Mouse (Mus musculus) CH12.LX (cell line): Measurements from ENCODE around the gene Angel1. TPM values are rescaled to one million over a fixed set of nuclear protein-coding genes. Genes with fewer than 3 reads are reported as not detected.

Experiments
- DNase-seq: peaks from one replicate; pipeline ENCODE4 v3.0.0-alpha.2; 2013; ENCODE audit errors: extremely low read depth
- H3K27ac ChIP-seq: 2 replicates; pipeline ENCODE4 v1.5.1; 2012; ENCODE audit warnings: low read depth, mild to moderate bottlenecking, control low read depth, moderate library complexity; ENCODE audit not compliant: insufficient read depth
- H3K27me3 ChIP-seq: replicated peaks from 2 replicates; pipeline ENCODE3; 2012; ENCODE audit warnings: inconsistent platforms
- H3K36me3 ChIP-seq, 2 experiments: replicated peaks in 1 of 2; 2 replicates each; pipeline versions ENCODE3 to v1.6.1; 2012; ENCODE audit warnings: inconsistent platforms in 1 of 2, low read length in 1 of 2, mild to moderate bottlenecking in 1 of 2, mixed read lengths in 1 of 2, moderate library complexity in 1 of 2; ENCODE audit not compliant: control insufficient read depth in 1 of 2, insufficient read depth in 1 of 2
- H3K4me1 ChIP-seq, 2 experiments: 2 replicates each; pipeline ENCODE4 v1.6.1; 2012; ENCODE audit warnings: inconsistent platforms in 1 of 2, moderate library complexity in 1 of 2; ENCODE audit not compliant: insufficient read depth in 2 of 2, control insufficient read depth in 1 of 2
- H3K4me2 ChIP-seq: 2 replicates; pipeline ENCODE4 v1.6.1; 2012; ENCODE audit warnings: low read depth, mild to moderate bottlenecking, control low read depth; ENCODE audit not compliant: poor library complexity, insufficient read depth, severe bottlenecking
- H3K4me3 ChIP-seq, 3 experiments: fragments of 150-350 bp in 1 of 3; sonication (generic) in 1 of 3; replicated peaks in 1 of 3; 2 replicates each; pipeline versions ENCODE3 to v1.5.1; 2011 to 2012; ENCODE audit warnings: low read depth in 2 of 3, low read length in 2 of 3, mild to moderate bottlenecking in 2 of 3, moderate library complexity in 2 of 3, control low read depth in 1 of 3, improper control_type of control experiment in 1 of 3, inconsistent platforms in 1 of 3, mixed read lengths in 1 of 3; ENCODE audit not compliant: poor library complexity in 1 of 3
- H3K79me2 ChIP-seq: replicated peaks from 2 replicates; pipeline ENCODE4 v1.6.1; 2012; ENCODE audit warnings: mild to moderate bottlenecking, moderate library complexity; ENCODE audit not compliant: control insufficient read depth, poor library complexity, insufficient read depth, severe bottlenecking; ENCODE audit errors: extremely low read depth
- H3K9ac ChIP-seq: 2 replicates; pipeline ENCODE4 v1.6.1; 2012; ENCODE audit warnings: low read depth, mild to moderate bottlenecking, control low read depth, moderate library complexity; ENCODE audit not compliant: insufficient read depth
- H3K9me3 ChIP-seq: replicated peaks from 2 replicates; pipeline ENCODE3; 2012; ENCODE audit warnings: low read length, inconsistent platforms, mixed read lengths
- BHLHE40 ChIP-seq: IDR thresholded peaks from 2 replicates; pipeline ENCODE4 v1.6.1; 2011; ENCODE audit warnings: mild to moderate bottlenecking, low read depth, low read length, improper control_type of control experiment
- CHD2 ChIP-seq: IDR thresholded peaks from 2 replicates; pipeline ENCODE4 v1.6.1; 2011; ENCODE audit warnings: low read length, improper control_type of control experiment
- E2F4 ChIP-seq: IDR thresholded peaks from 2 replicates; pipeline ENCODE4 v1.6.1; 2011; ENCODE audit warnings: low read depth, low read length, improper control_type of control experiment; ENCODE audit not compliant: insufficient replicate concordance
- ELF1 ChIP-seq: IDR thresholded peaks from 2 replicates; pipeline ENCODE4 v1.6.1; 2014; ENCODE audit warnings: low read depth, mild to moderate bottlenecking, inconsistent platforms, low read length, improper control_type of control experiment
- EP300 ChIP-seq: IDR thresholded peaks from 2 replicates; pipeline ENCODE4 v1.6.1; 2011; ENCODE audit warnings: low read length, improper control_type of control experiment
- ETS1 ChIP-seq: conservative IDR thresholded peaks from 2 replicates; pipeline ENCODE4 v1.6.1; 2012; ENCODE audit warnings: low read depth, mild to moderate bottlenecking, inconsistent platforms, low read length, improper control_type of control experiment, moderate library complexity
- GABPA ChIP-seq: IDR thresholded peaks from 2 replicates; pipeline ENCODE4 v1.6.1; 2012; ENCODE audit warnings: low read depth, low read length, improper control_type of control experiment, inconsistent platforms; ENCODE audit not compliant: insufficient replicate concordance
- IRF4 ChIP-seq: IDR thresholded peaks from 2 replicates; pipeline ENCODE4 v1.6.1; 2014; ENCODE audit warnings: low read depth, mild to moderate bottlenecking, inconsistent platforms, low read length, improper control_type of control experiment
- JUN ChIP-seq: IDR thresholded peaks from 2 replicates; pipeline ENCODE4 v1.6.1; 2011; ENCODE audit warnings: low read depth, mild to moderate bottlenecking, low read length, improper control_type of control experiment, moderate library complexity; ENCODE audit not compliant: insufficient read depth
- JUND ChIP-seq: conservative IDR thresholded peaks from 2 replicates; pipeline ENCODE4 v1.6.1; 2011; ENCODE audit warnings: low read depth, low read length, improper control_type of control experiment
- KAT2A ChIP-seq: IDR thresholded peaks from 2 replicates; pipeline ENCODE4 v1.6.1; 2012; ENCODE audit warnings: low read length, improper control_type of control experiment, inconsistent platforms; ENCODE audit not compliant: insufficient replicate concordance
- MAFK ChIP-seq: IDR thresholded peaks from 2 replicates; pipeline ENCODE4 v1.6.1; 2011; ENCODE audit warnings: low read length, improper control_type of control experiment; ENCODE audit not compliant: insufficient replicate concordance
- MAX ChIP-seq: IDR thresholded peaks from 2 replicates; pipeline ENCODE4 v1.6.1; 2011; ENCODE audit warnings: low read length, improper control_type of control experiment
- MAZ ChIP-seq: IDR thresholded peaks from 2 replicates; pipeline ENCODE4 v1.6.1; 2012; ENCODE audit warnings: low read depth, mild to moderate bottlenecking, inconsistent platforms, low read length, improper control_type of control experiment, moderate library complexity
- MEF2A ChIP-seq: IDR thresholded peaks from 2 replicates; pipeline ENCODE4 v1.6.1; 2014; ENCODE audit warnings: low read depth, mild to moderate bottlenecking, inconsistent platforms, low read length, improper control_type of control experiment, borderline replicate concordance
- MXI1 ChIP-seq: IDR thresholded peaks from 2 replicates; pipeline ENCODE4 v1.6.1; 2011; ENCODE audit warnings: mild to moderate bottlenecking, low read depth, low read length, improper control_type of control experiment
- MYC ChIP-seq: IDR thresholded peaks from 2 replicates; pipeline ENCODE4 v1.6.1; 2011; ENCODE audit warnings: low read depth, mild to moderate bottlenecking, improper control_type of control experiment, low read length
- NRF1 ChIP-seq: IDR thresholded peaks from 2 replicates; pipeline ENCODE4 v1.6.1; 2014; ENCODE audit warnings: low read depth, mild to moderate bottlenecking, inconsistent platforms, low read length, improper control_type of control experiment, moderate library complexity
- PAX5 ChIP-seq: IDR thresholded peaks from 2 replicates; pipeline ENCODE4 v1.6.1; 2012; ENCODE audit warnings: low read length, inconsistent platforms, mixed read lengths
- POLR2A ChIP-seq: IDR thresholded peaks from 2 replicates; pipeline ENCODE4 v1.6.1; 2011; ENCODE audit warnings: low read depth, mild to moderate bottlenecking, improper control_type of control experiment, low read length
- RCOR1 ChIP-seq: conservative IDR thresholded peaks from 2 replicates; pipeline ENCODE4 v1.6.1; 2012; ENCODE audit warnings: low read depth, mild to moderate bottlenecking, inconsistent platforms, low read length, improper control_type of control experiment
- SMC3 ChIP-seq: IDR thresholded peaks from 2 replicates; pipeline ENCODE4 v1.6.1; 2011; ENCODE audit warnings: low read depth, low read length, improper control_type of control experiment
- TBP ChIP-seq: conservative IDR thresholded peaks from 2 replicates; pipeline ENCODE4 v1.6.1; 2011; ENCODE audit warnings: low read depth, low read length, improper control_type of control experiment
- TCF12 ChIP-seq: IDR thresholded peaks from 2 replicates; pipeline ENCODE4 v1.6.1; 2014; ENCODE audit warnings: low read depth, mild to moderate bottlenecking, inconsistent platforms, low read length, improper control_type of control experiment
- UBTF ChIP-seq: IDR thresholded peaks from 2 replicates; pipeline ENCODE4 v1.6.1; 2012; ENCODE audit warnings: low read depth, mild to moderate bottlenecking, inconsistent platforms, low read length, improper control_type of control experiment, moderate library complexity
- USF1 ChIP-seq: IDR thresholded peaks from 2 replicates; pipeline ENCODE4 v1.6.1; 2014; ENCODE audit warnings: low read depth, mild to moderate bottlenecking, inconsistent platforms, low read length, improper control_type of control experiment
- USF2 ChIP-seq: conservative IDR thresholded peaks from 2 replicates; pipeline ENCODE4 v1.6.1; 2011; ENCODE audit warnings: low read depth, low read length, improper control_type of control experiment
- ZKSCAN1 ChIP-seq: IDR thresholded peaks from 2 replicates; pipeline ENCODE4 v1.6.1; 2012; ENCODE audit warnings: low read depth, inconsistent platforms, low read length, improper control_type of control experiment, borderline replicate concordance
- ZMIZ1 ChIP-seq: IDR thresholded peaks from 2 replicates; pipeline ENCODE4 v1.6.1; 2012; ENCODE audit warnings: low read depth, mild to moderate bottlenecking, inconsistent platforms, low read length, improper control_type of control experiment
- ZNF384 ChIP-seq: IDR thresholded peaks from 2 replicates; pipeline ENCODE4 v1.6.1; 2012; ENCODE audit warnings: low read depth, low read length, improper control_type of control experiment, inconsistent platforms
- dilution Hi-C: fragments of 300-500 bp; cut with MboI; formaldehyde crosslinking; loops from 2 replicates; pipeline ENCODE4 v1.14.3; 2020; ENCODE audit warnings: low sequenced_read_pairs; ENCODE audit not compliant: extremely low pct_unique_long_range_greater_than_20kb, extremely low pct_ligation_motif_present
- in situ Hi-C: fragments of 300-500 bp; cut with MboI; formaldehyde crosslinking; loops from 3 replicates; pipeline ENCODE4 v1.14.3; 2019; ENCODE audit warnings: low sequenced_read_pairs, low pct_ligation_motif_present, low pct_unique_long_range_greater_than_20kb, mixed read lengths
- polyA plus RNA-seq: library from polyadenylated mRNA; unstranded; fragments of >175 nt; gene quantifications from 2 replicates; pipeline ENCODE4 v1.2.1, GENCODE M21; 2012; ENCODE audit warnings: low read depth; ENCODE audit not compliant: insufficient read length
- total RNA-seq, 2 experiments: library from RNA; depleted of rRNA; stranded (reverse); fragments of 300-350 nt in 1 of 2; fragments of >200 nt in 1 of 2; gene quantifications; 2 replicates each; pipeline ENCODE4 v1.2.3; 2012 to 2014

Gene Angel1
- total and polyA plus RNA-seq, 3 experiments = 1.0 to 9.3 (median 2.9) TPM

- Histone ChIP-seq H3K9me3 (peaks cover 6% of the 10 kb centered on the region), H3K79me2 (no peaks in the 10 kb centered on the region), H3K27ac (no peak overlapping the region), H3K4me1 (peaks cover 25 to 58% of the 10 kb centered on the region in 2 experiments)
- no peak for TF ChIP-seq TBP
- TF ChIP-seq USF2 = no peak
- no peak for TF ChIP-seq MXI1
- 0 out of 2 replicates have a peak, but pooled peaks have one; percentile 30 for TF ChIP-seq MAZ
- peak; percentile 48; the same call in 1 of the 2 replicates for TF ChIP-seq JUN
- TF ChIP-seq EP300 = peak; percentile 68; the same call in 1 of the 2 replicates
- TF ChIP-seq PAX5 = no peak
- no peak for TF ChIP-seq MAFK
- 0 out of 2 replicates have a peak, but pooled peaks have one; percentile 27 for TF ChIP-seq JUND
- TF ChIP-seq TCF12 = peak; percentile 28; the same call in 1 of the 2 replicates
- TF ChIP-seq ZMIZ1 = no peak
- TF ChIP-seq ELF1 = no peak
- no peak for TF ChIP-seq POLR2A
- TF ChIP-seq USF1 = no peak
- TF ChIP-seq KAT2A = no peak
- TF ChIP-seq ETS1 = peak; percentile 50; the same call in 1 of the 2 replicates
- TF ChIP-seq IRF4 = peak; percentile 57
- TF ChIP-seq, all 38 proteins: peak for 7
- no peak overlapping the region for H3K4me2 ChIP-seq
- peak; percentile 69 for DNase-seq
- in situ Hi-C loops (no loop called here), dilution Hi-C loops (no loop called here)
- H3K36me3 ChIP-seq = no peaks in the 10 kb centered on the region
- no peaks in the 10 kb centered on the region for H3K27me3 ChIP-seq
- no peak overlapping the region for H3K4me3 ChIP-seq
- no peak overlapping the region for H3K9ac ChIP-seq
These were observed 31.8 kb downstream of the Angel1 start for GRCm38 (mm10) chr12:86694441-86694840.

DNA sequence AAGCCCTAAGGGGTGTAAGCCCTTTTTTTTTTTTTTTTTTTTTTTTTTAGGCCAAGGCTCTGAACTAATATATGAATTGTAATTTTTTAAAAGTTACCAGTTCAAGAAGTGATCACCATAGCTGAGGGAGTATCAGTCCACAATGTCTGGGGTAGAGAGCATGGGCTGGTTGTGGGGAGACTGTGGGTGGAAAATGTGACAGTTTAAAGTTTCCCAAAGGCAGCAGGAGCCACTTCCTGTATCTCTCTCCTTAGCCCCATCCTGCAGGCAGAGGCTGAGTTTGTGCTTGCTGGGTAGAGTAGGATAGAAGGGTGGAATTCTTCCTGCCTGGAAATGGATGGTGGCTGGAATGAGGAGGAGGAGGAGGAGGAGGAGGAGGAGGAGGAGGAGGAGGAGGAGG lies 32.9 kb downstream of the Angel1 start:
- peaks cover 25 to 59% of the 10 kb centered on the region in 2 experiments for H3K4me1 ChIP-seq
- peaks cover 6% of the 10 kb centered on the region for H3K9me3 ChIP-seq
- H3K27me3 ChIP-seq = no peaks in the 10 kb centered on the region
- in situ Hi-C loops = no loop called here
- TF ChIP-seq TBP (no peak), JUND (peak; percentile 88), ZNF384 (peak; percentile 75), CHD2 (no peak), TCF12 (peak; percentile 35; the same call in 1 of the 2 replicates), NRF1 (no peak), MAFK (peak; percentile 35; the same call in 1 of the 2 replicates), BHLHE40 (0 out of 2 replicates have a peak, but pooled peaks have one; percentile 37), JUN (peak; percentile 93), RCOR1 (peak; percentile 75; the same call in 1 of the 2 replicates), MAX (peak; percentile 27; the same call in 1 of the 2 replicates), ETS1 (peak; percentile 62), PAX5 (no peak), ZKSCAN1 (no peak), MEF2A (0 out of 2 replicates have a peak, but pooled peaks have one; percentile 19), KAT2A (no peak), MXI1 (no peak), SMC3 (no peak), EP300 (peak; percentile 95), MYC (peak; percentile 35; the same call in 1 of the 2 replicates), E2F4 (no peak), IRF4 (peak; percentile 72), ELF1 (peak; percentile 76), UBTF (no peak), GABPA (no peak)
- TF ChIP-seq, all 38 proteins: peak for 14
- dilution Hi-C loops = no loop called here
- peak; percentile 65 for DNase-seq
- Histone ChIP-seq H3K79me2 (no peaks in the 10 kb centered on the region), H3K4me2 (no peak overlapping the region), H3K27ac (no peak overlapping the region), H3K4me3 (no peak overlapping the region), H3K9ac (no peak overlapping the region), H3K36me3 (peaks cover 0 to 6% of the 10 kb centered on the region in 2 experiments)
